Mouse (Mus musculus): ENCODE results near the gene Plcl1.

The Plcl1 gene

DNA sequence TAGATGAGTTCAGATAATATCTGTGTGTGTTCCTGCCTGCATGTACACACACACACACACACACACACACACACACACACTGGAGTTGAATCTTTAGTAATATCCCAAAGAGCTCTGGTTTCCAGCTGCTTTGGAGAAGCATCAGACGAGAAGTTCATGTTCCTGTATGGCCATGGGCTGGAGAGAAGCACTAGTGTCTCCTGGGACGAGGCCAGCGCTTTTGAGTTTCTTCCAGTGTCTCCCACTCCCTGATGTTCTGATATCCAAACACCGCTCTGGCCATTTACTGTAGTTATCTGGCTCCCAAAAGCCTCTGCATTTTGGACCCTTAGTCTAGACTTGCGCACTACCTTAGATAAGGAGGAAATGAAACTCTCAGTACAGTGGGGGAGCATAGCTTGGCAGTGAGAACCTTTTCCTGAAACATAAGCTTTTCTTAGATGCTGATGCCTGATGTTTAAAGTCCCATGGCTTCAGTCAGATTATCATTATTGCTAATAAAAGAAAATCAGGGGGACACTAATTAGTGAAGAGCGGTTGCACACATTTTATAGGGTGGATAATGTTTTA, 207.1 kb downstream of the Plcl1 start:
- DNase-seq (ENCODE audit: low spot score) = no peak

DNA sequence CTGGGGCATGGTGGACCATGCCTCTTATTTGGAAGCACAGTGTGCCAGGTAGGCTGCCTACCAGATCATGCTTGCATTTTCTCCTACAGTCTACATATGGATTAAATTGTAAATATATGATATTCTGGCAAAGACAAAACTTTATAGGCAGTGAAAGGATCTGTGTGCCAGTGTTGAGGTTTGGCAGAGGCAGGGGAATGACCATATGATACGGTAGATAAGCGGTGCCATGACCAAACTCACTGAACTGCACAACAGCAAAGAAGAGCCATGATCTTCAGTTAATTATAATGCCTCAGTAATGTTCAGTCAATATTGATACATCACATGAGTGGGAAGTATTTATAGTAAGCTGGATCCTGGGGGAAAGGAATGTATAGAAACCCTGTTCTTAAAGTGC, 212.1 kb downstream of the Plcl1 start:
- no peak for DNase-seq (ENCODE audit: low spot score)

GRCm38 (mm10) chr1:55618617-55619286, 213.0 kb downstream of the Plcl1 start:
- DNase-seq (ENCODE audit: low spot score) = peak; percentile 80

DNA sequence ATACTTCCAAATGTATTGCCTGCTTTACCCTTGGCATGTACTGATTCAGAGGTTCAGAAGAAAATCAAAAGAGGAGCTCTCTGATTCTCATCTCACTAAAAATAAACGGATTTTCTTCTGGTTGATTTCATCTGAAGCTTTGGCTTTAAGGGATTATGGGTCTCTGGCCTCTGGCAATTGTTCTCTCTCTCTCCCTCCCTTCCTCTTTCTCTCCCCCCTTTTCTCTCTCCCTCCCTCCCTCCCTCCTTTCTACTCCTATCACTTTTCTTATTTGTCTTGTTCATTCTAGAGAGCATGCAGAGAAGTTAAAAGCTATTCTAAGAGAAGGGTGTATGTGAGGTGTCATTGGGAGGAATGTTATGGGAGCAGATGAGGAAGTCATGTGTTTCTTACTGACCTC, 225.8 kb downstream of the Plcl1 start:
- no peak for DNase-seq (ENCODE audit: low spot score)

DNA sequence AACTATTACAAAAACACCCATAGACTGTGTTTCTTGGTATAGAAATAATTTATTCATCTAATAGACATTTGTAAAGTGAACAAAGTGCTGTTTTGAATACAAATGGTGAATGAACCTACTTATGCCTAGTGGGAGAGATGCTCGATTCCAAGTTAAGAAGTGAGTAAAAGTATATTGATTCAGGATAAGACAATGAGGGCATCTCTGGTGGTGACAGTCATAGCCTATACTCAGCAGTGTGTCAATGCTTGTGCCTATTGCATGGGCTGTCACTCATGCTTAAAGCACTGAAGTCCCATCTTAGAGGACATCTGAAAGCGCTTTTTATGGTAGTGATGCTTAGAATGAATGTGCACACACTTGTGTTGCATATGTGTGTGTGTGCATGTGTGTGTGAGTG, 226.3 kb downstream of the Plcl1 start:
- DNase-seq (ENCODE audit: low spot score) = no peak

DNA sequence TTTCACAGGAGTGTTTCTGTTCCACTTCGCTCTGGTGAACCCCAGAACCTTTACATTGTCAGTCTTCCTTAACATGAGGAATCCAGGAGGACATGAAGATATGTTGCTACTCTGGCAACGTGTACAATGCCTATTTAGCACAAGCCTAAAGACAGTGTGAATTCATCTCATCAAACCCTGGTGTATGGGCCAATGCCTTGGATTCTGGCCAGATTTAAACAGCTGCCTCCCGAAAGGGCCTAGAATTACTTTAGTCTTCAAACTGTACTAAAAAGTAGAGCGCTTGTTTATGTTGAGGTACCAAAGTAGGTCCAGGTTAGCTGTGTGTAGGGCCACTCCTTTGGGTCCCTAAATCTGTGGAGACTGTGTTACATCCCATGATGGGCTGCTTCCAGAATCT, 227.6 kb downstream of the Plcl1 start:
- no peak for DNase-seq (ENCODE audit: low spot score)

GRCm38 (mm10) chr1:55659518-55660210, 253.9 kb downstream of the Plcl1 start:
- no peak for DNase-seq (ENCODE audit: low spot score)

- no peak for DNase-seq (ENCODE audit: low spot score)
Observed at GRCm38 (mm10) chr1:55661381-55661780, 255.7 kb downstream of the Plcl1 start.

DNA sequence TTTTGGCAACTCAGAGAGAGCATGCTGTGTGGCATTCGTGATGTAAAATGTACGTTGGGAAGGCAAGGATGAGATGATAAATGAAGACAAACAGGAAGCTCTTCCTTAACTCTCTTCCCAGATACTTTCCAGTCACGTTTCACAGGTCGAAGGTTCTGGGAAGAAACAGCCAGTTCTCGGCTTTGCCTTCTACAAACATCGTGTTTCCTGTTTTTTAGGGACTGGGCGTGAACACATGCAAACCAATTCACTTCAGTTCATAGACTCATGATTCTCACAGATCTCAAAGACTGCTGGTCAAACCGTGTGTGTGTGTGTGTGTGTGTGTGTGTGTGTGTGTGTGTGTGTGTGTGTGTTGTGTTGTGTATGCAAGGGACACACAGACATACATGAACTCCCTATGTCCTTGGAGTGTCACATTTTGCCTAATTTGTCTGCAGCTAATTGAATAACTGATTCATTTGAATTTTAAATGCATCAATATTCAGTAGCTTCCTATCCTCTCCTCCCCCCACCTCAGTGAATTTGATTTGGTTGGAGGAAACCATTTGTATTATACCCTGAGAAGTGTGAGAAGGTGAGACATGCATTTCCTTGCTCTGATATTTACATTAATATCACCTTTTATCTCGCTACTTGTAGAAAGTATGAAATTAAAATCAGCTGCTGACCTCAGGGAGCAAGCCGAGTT, 259.6 kb downstream of the Plcl1 start:
- DNase-seq (ENCODE audit: low spot score) = no peak

DNA sequence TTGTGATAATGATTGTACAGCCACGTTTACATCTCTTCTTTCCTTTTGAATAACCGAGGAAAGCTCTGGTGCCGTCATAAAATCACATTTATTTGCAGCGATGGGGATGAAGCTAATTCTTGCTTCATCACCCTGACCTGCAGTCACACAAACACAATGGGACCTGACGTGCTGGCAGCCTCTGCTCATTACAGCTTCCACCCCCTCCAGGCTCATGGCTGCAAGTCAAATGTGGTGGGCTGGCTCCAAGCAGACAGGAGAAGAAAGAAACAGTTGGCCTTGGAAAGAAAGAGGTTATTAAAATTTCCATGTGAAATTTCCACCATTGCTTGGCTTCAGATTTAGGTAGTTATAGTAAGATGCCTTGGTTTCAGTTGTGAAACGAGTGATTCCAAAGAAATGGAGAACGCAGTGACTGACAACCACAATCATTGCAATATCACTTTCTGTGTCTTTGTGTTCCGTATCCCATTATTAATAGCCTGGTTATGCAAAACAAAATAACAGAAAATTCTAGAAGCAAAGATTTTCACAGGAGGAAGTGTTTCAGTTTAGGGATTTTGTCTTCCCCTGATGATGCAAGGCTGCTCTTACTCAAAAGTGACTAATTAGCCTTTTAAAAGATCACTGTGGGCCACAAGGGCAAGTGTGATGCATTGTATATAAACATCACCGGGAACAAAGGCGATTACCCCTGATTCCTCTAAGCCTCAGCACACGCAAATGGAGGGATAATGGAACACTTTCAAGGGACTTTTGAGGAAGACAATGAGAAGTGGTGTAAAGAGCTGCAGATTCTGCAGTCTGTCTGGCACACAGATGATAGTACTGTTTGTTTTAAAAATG, 260.3 kb downstream of the Plcl1 start:
- DNase-seq (ENCODE audit: low spot score) = no peak

- no peak for DNase-seq (ENCODE audit: low spot score)
Observed at GRCm38 (mm10) chr1:55666798-55667197, 261.1 kb downstream of the Plcl1 start.

- no peak for DNase-seq (ENCODE audit: low spot score)
Observed at GRCm38 (mm10) chr1:55668622-55669237, 263.0 kb downstream of the Plcl1 start.

DNA sequence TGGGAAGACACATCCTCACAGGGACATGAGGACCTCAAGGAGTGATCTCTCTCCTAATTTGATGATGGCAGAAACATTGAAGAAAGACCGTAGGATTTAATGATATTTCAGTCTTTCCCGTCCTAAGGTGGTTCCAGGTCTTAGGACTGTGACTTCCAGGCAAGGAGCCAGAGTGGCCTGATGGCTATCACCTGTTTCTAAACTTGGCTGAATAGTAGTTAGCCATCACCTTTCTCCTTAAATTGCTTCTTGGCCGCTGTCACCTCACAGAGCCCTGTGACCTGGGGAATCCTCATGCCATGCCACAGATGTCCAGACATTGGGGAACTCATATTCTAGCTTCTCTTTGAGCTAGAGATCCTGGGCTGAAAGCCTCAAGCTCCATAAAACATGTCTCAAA, 277.0 kb downstream of the Plcl1 start:
- DNase-seq (ENCODE audit: low spot score) = no peak

- DNase-seq (ENCODE audit: low spot score) = no peak
Observed at GRCm38 (mm10) chr1:55686261-55686660, 280.5 kb downstream of the Plcl1 start.

DNA sequence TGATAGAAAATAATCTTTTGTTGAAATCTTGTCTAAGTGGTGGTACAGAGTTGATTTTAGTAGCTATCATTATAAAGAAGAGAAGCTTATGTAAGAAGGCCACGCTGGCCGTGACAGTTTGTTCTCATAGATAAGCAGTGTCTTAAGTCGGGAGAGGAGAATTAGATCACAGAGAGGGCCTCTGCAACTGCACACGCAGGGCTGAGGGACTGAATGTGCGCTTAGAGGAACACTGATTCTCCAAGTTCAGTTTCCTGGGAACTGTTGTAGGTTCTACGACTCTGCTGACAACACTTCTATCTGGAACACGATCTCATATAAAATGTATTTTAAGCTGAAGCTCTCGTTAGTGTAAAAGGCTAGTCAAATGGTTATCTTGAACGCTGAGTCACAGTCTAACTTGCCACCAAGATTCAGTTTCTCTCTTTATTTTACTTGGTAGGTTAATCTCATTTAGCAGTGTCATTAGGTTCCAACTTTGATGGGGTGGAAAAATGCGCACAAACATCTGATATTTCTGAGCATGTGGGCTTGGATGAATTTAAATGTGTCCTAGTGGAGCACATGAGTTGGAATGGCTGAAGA, 288.0 kb downstream of the Plcl1 start:
- DNase-seq (ENCODE audit: low spot score) = no peak

- DNase-seq (ENCODE audit: low spot score) = no peak
Observed at GRCm38 (mm10) chr1:55696206-55696605, 290.5 kb downstream of the Plcl1 start.

DNA sequence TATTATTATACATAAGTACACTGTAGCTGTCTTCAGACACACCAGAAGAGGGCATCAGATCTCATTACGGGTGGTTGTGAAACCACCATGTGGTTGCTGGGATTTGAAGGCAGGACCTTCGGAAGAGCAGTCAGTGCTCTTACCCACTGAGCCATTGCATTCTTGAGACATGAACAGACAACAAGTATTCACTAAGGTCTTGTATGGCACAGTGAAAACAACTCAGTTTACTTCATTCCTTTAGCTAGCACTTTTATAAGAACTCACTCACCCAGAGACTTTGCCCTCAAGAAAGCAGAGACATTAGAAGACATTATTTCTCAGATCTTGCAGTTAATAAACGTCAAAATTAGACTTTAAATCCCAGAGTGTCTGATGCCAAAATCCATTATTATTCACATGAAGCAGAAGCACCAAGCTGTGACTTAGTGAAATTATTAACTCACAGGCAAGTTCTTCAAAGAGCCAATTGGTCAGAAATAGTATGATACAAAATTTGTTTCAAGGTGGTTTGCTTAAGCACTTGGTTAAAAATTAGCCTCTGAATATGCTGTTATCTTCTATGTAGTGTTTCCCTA, 293.8 kb downstream of the Plcl1 start:
- DNase-seq (ENCODE audit: low spot score) = no peak

DNA sequence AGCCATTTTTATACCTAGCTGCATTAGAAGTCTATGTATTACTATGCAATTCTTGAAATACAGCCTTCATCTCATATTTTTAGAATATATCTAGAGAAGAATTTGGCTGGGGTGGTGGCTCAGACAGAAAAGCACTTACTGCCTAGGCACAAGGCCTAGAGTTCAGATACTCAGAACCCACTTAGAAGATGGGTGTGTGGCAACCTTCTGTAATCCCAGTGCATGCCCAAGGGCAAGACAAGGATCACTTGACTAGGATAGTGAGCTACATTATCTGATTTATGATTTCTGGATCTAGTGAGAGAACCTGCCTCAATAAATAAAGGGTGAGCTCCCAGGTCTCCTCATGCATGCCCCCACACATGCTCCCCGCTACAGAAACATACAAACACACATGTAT, 294.3 kb downstream of the Plcl1 start:
- DNase-seq (ENCODE audit: low spot score) = no peak

DNA sequence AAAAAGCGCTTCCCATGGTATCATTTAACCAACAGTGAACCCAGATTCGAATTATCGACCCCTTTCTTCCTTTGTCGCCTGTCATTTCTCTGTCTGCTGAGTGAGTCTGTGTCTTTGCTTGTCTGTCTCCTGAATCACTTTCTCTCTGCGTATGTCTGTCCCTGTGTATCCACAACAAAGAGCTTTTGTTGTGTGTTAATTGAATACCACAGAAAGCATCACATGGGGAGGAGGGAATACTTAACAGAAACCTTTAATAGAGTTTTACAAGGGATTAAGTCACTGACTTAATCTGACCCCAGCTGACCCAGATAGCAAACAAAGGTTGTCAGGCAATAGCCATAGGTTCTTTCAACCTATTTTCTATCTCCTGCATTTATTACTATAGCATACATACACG, 295.0 kb downstream of the Plcl1 start:
- no peak for DNase-seq (ENCODE audit: low spot score)

GRCm38 (mm10) chr1:55701601-55702000, 295.9 kb downstream of the Plcl1 start:
- DNase-seq (ENCODE audit: low spot score) = no peak

GRCm38 (mm10) chr1:55702106-55702505, 296.4 kb downstream of the Plcl1 start:
- no peak for DNase-seq (ENCODE audit: low spot score)
